Mouse (Mus musculus) brown adipose tissue, adult 24 weeks (tissue): ENCODE results near the gene Snx27. TPM values are rescaled to one million over a fixed set of nuclear protein-coding genes. Genes with fewer than 3 reads are reported as not detected.

Experiments used
- H3K27ac ChIP-seq: fragments of 200-500 bp; replicated peaks from 2 replicates; pipeline ENCODE4 v1.5.1; 2012; ENCODE audit warnings: low read depth, mild to moderate bottlenecking, low read length
- H3K4me1 ChIP-seq: fragments of 200-500 bp; 2 replicates; pipeline ENCODE4 v1.6.1; 2012; ENCODE audit warnings: low read length, mixed read lengths; ENCODE audit not compliant: control insufficient read depth, insufficient read depth, insufficient read length
- H3K4me3 ChIP-seq: fragments of 200-500 bp; 2 replicates; pipeline ENCODE4 v1.5.1; 2012; ENCODE audit warnings: low read depth, mild to moderate bottlenecking, low read length, moderate library complexity; ENCODE audit not compliant: insufficient read depth
- polyA plus RNA-seq: library from polyadenylated mRNA; stranded (reverse); fragments of >200 nt; gene quantifications from 2 replicates; pipeline ENCODE4 v1.2.4, GENCODE M21; 2012; ENCODE audit not compliant: missing spikeins, insufficient read depth, insufficient read length

The Snx27 gene
- polyA plus RNA-seq = 12.9 and 23.1 TPM in 2 replicates

DNA sequence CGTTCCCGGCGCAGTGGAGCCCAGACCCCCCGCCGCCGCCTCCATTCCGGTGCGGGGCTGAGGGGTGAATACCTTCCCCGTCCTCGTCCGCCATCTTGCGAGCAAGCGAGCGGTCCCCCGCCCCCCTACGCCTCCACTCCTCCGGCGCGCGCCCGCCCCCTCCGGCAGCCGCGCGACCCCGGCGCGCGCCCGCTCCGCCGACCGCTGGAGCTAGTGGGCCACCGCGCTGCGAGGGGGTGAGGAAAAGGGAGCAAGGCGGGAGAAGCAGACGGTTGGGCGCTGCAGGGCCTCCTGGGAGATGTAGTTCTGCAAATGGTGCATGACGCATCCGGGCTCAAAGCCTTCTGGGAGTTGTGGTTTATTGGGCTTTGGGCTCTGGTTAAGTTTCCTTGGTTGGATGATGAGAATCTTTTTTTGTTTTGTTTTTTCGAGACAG, at the start of gene Snx27:
Gene Snx27, minus strand, starts transcription at position 261 of the 436 bp plus-strand sequence.
- H3K27ac ChIP-seq = peak within 1 kb of the TSS; percentile 68
- no peaks in the 10 kb centered on the region; the same call in 1 of the 2 replicates for H3K4me1 ChIP-seq
- H3K4me3 ChIP-seq = peak within 1 kb of the TSS; percentile 86

DNA sequence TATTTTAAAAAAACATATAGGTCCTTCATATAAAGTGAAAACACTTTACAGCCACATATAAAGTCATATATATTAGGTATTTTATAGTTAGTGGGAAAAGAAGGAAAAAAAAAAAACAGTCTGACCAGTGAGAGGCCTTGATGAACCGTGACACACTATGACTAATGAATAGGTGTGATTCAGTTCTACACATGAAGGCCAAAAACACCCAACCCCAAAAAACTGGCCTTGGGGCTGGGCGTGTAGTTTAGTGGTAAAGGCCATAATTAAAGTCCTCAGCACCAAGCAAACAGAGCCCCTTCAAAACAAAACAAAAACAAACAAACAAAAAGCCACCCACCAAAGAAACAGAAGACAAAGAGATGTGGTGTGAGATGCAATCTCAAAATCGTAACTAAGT, 47.4 kb upstream of the Snx27 start:
- Histone ChIP-seq H3K4me3 (no peak overlapping the region), H3K27ac (no peak overlapping the region), H3K4me1 (no peaks in the 10 kb centered on the region)

DNA sequence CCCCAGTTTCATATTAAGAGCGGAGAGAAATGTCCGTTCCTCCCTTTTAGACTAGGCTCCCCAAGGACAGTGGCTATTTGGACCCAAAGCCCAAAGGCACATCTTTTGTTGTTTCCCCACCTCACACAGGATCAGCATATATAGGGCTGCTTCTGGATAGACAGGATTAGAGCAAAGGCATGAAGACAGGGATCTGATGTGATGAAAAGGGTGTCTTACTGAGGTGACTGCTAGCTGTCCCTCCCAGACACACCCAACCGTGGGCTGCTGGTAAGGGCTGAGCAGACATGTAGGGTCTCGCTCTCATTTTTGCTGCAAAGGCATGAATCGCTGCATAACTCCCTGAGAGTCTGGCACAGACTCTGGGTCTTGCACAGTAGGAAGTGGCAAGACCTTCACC, 46.2 kb upstream of the Snx27 start:
- H3K27ac ChIP-seq = no peak overlapping the region
- no peaks in the 10 kb centered on the region for H3K4me1 ChIP-seq
- H3K4me3 ChIP-seq = no peak overlapping the region

DNA sequence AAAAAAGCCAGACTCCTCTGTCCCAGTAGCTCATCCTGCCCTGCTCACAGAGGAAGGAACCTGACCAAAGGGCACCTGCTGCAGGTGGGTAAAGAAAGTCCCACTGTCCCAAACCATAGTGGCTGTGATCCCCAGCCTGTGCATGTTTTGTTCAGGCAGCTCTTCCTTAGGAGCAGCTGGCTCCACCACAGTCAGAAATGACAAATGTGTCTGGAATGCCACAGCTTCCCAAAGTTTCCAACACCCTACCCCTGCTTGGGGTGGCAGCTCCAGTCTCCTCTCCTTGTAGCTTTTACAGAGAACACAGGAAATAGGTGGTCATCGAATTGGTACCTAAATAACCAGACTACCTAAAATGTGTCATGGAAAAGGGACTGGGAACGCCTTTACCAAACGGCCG, 41.8 kb upstream of the Snx27 start:
- no peak overlapping the region for H3K4me3 ChIP-seq
- no peaks in the 10 kb centered on the region for H3K4me1 ChIP-seq
- no peak overlapping the region for H3K27ac ChIP-seq

DNA sequence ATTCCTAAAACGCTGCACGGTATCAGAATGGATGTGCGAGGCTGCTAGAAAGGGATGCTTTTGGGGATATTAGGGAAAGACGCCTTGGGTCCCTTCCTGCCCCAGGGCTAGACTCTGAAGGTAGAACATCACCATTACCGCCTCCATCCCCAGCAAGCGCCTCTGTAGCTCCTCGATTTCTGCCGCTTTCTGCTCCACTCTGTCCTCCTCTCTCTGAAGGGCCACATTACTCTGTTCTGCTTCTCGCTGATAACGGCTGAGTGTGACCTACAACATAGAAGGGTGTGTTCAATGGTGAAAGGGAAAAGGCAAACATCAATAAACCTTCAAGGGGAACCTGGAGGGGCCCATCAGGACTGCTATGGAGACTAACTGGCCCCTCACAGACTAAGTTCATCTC, 40.0 kb upstream of the Snx27 start:
- H3K27ac ChIP-seq = no peak overlapping the region
- H3K4me1 ChIP-seq = no peaks in the 10 kb centered on the region
- no peak overlapping the region for H3K4me3 ChIP-seq

DNA sequence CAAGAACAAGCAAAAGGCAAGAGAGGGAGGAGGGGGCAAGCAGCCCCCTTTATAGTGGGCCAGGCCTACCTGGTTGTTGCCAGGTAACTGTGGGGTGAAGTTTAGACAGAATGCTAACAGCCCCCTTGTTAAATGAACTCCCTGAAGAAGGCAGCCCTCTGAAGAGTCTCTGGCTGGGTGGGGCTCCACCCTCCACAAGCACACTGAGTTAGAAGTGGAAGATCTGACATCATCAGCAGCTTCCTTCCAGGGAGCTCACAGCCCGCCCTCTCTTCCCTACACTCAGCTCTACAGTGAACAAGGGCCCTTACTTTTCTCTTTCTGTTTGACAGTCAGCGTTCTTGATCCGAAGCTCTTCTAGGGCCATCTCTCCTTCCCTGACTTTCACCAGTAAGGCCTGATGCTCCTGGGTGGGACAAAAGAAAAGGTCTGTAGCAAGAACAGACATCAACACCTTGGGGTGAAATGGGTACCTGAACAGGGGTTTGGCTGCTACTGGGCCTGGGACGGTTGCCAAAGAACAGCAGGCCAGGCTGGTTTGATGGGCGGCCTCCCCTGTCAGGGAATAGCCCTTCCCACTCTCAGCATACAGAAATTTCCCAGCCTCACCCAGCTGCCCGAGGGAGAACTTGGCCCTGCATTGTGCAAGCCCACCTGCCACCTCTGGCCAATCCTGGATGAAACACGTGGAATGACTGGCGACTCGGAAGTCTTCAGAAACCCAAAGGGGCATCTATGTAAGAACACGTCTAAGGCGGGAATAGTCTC, 39.4 kb upstream of the Snx27 start:
- Histone ChIP-seq H3K4me1 (no peaks in the 10 kb centered on the region), H3K4me3 (no peak overlapping the region), H3K27ac (peak overlapping the region; percentile 28; the same call in 1 of the 2 replicates)

DNA sequence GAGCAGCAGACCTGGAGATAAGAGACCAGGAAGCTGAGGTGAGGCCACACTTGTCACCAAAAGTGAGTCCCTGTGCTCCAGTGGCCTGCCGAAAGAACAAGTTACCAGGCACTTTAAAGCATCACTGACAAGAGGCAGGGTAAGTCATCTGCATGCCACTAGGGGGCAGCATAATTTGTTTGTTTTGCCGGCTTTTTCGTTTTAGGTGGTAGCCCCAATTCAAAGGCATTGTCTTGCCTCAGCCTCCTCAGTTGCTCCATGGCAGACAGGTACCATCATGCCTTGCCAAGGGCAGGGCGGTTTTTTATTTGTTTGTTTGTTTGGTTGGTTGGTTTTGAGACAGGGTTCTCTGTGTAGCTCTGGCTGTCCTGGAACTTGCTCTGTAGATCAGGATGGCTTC, 34.2 kb upstream of the Snx27 start:
- H3K4me3 ChIP-seq = no peak overlapping the region
- H3K4me1 ChIP-seq = no peaks in the 10 kb centered on the region
- no peak overlapping the region for H3K27ac ChIP-seq

DNA sequence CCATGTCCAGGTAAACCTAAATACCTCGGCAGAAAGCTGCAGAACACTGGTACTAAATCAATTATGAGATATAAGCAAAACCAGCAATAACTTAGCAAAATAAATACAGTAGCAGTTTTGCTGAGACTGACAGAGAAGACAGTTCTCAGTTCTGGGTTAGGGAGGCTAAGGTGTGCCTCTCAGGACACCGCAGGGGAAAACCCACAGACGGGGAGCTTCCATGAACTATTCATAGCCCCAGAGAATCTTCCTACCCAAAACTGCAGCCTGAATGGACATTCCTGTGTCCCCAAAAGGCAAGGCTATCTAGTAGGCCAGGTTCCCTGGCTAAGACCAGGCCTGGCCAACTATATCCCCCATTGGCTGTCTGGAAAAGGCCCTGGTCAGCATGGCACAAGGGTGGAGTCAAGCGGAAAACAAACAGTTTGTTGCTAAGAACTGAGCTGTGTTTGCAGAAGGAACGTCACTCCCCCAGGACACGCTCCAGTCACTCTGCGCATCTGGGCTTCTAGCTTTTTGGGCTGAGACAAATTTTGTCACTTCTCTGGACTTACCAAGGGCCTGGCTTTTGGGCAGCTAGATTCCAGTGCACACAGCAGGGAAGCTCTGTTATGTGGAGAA, 30.9 kb upstream of the Snx27 start:
- peak overlapping the region; percentile 65 for H3K27ac ChIP-seq
- H3K4me1 ChIP-seq = no peaks in the 10 kb centered on the region
- H3K4me3 ChIP-seq = no peak overlapping the region

DNA sequence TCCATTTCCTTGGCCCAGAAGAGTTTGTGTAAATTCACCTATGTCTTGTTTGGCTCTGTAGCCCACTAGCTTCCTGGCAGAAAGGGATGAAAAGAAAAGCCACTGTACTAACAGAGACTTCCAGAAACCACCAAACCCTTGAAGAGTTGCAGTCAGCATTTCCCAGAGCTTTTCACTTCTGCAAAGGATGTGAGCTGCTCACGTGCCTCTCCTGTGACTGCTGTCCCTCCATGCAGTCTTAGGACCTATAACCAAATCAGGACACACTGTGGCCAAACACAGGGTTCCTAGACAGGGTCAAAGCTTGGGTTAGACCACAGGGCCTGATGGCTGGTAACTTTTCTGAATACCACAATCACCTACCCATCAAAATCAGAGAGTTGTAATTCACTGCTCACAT, 29.8 kb upstream of the Snx27 start:
- H3K4me3 ChIP-seq = no peak overlapping the region
- peak overlapping the region; percentile 66 for H3K27ac ChIP-seq

DNA sequence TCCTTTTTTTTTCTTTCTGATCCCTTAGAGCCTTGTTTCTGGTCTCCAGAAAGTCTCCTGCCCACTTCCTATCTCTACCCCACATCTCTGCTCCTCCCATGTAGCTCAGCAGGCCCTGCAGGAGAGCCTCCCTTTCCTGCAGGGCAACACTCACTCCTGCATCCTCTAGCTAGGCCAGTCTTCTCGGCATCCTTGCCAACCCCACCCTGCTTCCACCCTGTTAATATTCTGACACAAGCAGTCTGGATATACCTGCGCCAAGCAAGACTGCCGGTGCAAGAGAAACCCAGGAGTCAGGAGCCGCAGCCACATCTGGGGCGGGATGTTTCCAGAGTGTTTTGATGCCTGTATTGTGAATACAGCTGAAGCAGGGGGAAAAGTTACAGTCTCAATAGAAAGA, 29.3 kb upstream of the Snx27 start:
- no peaks in the 10 kb centered on the region for H3K4me1 ChIP-seq
- H3K27ac ChIP-seq = peak overlapping the region; percentile 66
- H3K4me3 ChIP-seq = no peak overlapping the region

More for the DNA sequence above, 29.8 kb upstream of the Snx27 start:
- H3K4me1 ChIP-seq = no peaks in the 10 kb centered on the region

DNA sequence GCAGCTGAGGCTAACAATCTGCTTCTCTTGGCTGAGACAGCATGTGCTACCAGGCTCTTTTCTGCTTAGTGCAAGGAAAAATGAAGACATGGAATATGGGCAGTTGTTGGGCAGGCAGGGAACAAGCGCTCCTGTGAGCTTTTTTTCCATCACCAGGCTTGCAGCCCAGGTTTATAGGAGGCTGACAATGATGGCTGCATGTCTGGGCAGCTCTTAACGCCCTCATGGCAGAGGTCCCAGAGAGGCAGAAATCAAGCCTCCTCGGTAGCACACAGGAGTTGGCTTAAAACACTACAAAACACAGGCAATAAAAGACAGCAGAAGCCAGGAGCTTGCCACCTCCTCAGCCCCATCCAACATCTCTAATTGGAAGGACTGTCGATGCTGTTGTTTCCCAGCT, 28.8 kb upstream of the Snx27 start:
- no peaks in the 10 kb centered on the region for H3K4me1 ChIP-seq
- no peak overlapping the region for H3K4me3 ChIP-seq
- H3K27ac ChIP-seq = peak overlapping the region; percentile 66

DNA sequence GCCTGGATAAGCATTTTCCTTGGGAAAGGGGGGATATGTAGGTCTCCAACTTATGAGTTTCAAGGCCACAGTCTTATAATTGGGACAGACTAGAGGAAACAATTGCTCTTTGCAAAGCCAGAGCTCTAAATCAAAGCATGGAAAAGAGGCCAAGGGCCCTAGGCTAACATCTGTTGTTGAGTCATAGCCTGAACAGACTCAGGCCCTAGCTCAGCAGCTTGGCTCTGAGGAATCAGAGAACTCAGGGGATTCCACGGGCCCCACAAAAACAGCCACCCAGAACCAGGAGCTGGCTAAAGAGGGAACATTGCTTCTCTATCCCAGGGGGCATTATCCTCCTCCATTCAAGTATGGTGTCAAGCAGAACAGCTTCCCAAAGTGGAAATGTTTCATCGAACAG, 28.1 kb upstream of the Snx27 start:
- peak overlapping the region; percentile 50 for H3K27ac ChIP-seq
- no peaks in the 10 kb centered on the region for H3K4me1 ChIP-seq
- no peak overlapping the region for H3K4me3 ChIP-seq

DNA sequence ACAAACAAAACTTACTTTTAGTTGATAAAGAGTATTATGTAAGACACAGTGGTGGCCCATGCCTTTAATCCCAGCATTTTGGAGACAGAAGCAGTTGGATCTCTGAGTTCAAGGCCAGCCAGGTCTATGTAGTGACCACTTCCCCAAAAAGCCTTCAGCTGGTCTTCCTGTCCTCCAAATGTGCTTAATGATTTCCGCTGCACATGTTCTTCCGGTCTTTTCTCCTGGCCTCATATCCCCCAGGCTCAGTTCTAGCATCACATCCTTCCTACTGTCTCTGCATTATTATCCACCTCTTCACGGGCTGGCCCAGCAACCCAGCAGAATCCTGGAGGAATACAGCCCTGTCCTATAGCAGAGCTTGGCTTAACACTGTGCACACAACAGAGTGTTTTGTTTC, 27.1 kb upstream of the Snx27 start:
- no peak overlapping the region for H3K27ac ChIP-seq
- H3K4me3 ChIP-seq = no peak overlapping the region

DNA sequence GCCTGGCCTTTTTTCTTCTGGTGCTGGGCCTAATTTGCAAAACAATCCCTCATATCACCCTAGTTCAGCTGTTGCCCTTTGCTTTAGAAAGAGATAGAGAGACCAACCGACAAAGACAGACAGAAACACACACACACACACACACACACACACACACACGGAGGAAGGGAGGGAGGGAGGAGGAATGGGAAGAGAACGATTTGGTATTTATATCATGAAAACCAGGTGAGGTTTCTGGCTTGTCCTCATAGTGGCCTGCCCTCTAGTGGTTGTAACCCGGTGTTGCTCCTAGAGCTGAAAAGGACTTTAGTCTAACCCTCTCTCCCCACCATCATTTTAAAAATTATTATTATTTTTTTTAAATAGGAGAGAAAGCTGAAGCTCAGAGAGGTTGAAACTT, 19.4 kb upstream of the Snx27 start:
- Histone ChIP-seq H3K27ac (no peak overlapping the region), H3K4me3 (no peak overlapping the region), H3K4me1 (no peaks in the 10 kb centered on the region)

More for the DNA sequence above, 27.1 kb upstream of the Snx27 start:
- H3K4me1 ChIP-seq = no peaks in the 10 kb centered on the region

DNA sequence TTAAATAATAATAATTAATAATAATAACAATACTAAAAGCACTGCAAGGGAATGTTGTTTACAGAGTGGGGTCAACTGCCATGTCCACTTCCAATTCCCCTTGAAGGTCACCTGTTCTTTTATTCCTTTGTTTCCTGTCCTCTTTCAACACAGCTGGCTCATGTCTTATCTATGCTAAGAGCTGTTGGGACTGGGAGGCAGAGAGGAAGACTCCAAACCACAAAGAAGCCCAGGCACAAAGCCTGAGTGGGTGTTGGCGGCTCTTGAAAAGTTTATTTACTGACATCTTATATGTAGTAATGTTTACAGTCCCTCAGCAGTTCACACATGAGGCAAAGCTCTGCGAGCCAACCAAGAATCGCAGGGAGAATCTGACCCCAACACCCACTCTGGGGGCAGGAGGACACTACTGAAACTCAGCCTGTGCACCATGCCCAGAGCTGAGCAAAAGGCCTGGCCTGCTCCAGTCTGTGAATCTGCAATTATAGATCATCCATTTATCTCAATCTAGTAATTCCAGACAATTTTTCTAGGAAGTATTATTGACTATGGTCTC, 14.8 kb upstream of the Snx27 start:
- H3K27ac ChIP-seq = no peak overlapping the region
- H3K4me3 ChIP-seq = no peak overlapping the region
- H3K4me1 ChIP-seq = no peaks in the 10 kb centered on the region

DNA sequence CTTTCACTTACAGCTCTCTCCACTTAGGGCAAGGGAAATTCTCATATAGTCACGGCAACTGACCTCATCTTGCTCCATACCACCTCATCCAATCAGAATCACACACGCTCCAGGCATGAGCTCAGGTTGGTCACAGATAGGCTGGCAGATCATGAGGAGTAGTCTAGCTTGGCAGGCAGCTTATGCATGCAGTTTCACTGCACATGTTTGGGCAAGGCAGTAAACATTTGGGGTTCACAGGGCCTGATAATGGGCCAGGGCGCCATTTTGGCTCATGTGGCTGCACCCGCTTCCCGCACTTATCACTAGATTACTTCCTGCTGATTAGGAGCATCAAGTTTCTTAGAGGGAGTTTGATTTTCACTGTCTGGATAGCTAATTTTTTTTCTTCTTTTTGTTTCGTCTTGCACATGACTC, 13.4 kb upstream of the Snx27 start:
- Histone ChIP-seq H3K4me3 (no peak overlapping the region), H3K27ac (no peak overlapping the region), H3K4me1 (no peaks in the 10 kb centered on the region)
